ENCODE assay signal across 23 mouse cellular contexts in the genomic region with DNA sequence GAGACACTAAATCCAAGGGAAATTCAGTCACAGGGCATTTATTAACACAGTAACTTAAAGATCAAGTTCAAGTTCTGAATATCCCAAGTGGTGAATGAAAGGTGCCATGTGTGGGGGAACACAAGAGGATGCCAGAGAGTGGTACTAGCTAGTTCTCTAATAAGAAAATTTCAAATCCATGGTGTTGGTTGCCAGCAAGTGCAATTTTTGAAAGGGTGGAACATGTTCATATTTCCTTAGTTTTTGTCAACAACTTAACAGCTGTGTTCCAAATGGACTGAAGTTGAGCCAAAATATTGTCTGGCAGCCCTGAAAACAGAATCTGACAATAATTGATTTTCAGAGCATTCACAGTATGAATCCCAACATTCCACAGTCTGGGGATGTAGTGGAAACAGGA.
DNase-seq lines count a peak whose midpoint lies in the region; ATAC-seq and TF ChIP-seq lines count a peak whose summit lies in the region.
"Had no signal": no experiment of that assay in that cellular context is flagged by ENCODE, and none has a peak within 500 bp of the region (broad histone marks: within the 10 kb centered on the region; RNA-seq: fewer than 3 reads in every experiment).

No protein-coding gene starts in this region.

- TF ChIP-seq CTCF in lung, embryonic 14.5 days (IDR thresholded peaks at IDR 0.05; ENCODE audit: low read depth) = no peak

- no peaks in the 10 kb centered on the region for H3K27me3 ChIP-seq in lung, embryonic 14.5 days (ENCODE audit: insufficient read depth, low read length)
- H3K27me3 ChIP-seq in intestine, embryonic 16.5 days (replicated peaks; ENCODE audit: control insufficient read depth, insufficient read depth, low read length) = no peaks in the 10 kb centered on the region
- no peaks in the 10 kb centered on the region for H3K27me3 ChIP-seq in hindbrain, embryonic 11.5 days (ENCODE audit: control insufficient read depth, insufficient read depth, low read length)
- H3K27me3 ChIP-seq: embryonic facial prominence, embryonic 15.5 days; heart, embryonic 12.5 days; hindbrain, embryonic 12.5 days; limb, embryonic 15.5 days; Patski had no signal

- no peaks in the 10 kb centered on the region for H3K4me1 ChIP-seq in lung, embryonic 14.5 days (ENCODE audit: insufficient read depth)
- H3K4me1 ChIP-seq in intestine, embryonic 16.5 days (ENCODE audit: control insufficient read depth, insufficient read depth, low read length) = no peaks in the 10 kb centered on the region
- no peaks in the 10 kb centered on the region for H3K4me1 ChIP-seq in hindbrain, embryonic 11.5 days (replicated peaks; ENCODE audit: control insufficient read depth, insufficient read depth, low read length)
- H3K4me1 ChIP-seq: embryonic facial prominence, embryonic 15.5 days; heart, embryonic 12.5 days; hindbrain, embryonic 12.5 days; limb, embryonic 15.5 days had no signal

- H3K9ac ChIP-seq in lung, embryonic 14.5 days = no peak overlapping the region
- H3K9ac ChIP-seq in intestine, embryonic 16.5 days (ENCODE audit: low read depth, low read length) = no peak overlapping the region
- H3K9ac ChIP-seq in hindbrain, embryonic 11.5 days (ENCODE audit: low read depth, low read length) = no peak overlapping the region
- H3K9ac ChIP-seq: embryonic facial prominence, embryonic 15.5 days; heart, embryonic 12.5 days; hindbrain, embryonic 12.5 days; limb, embryonic 15.5 days; liver, embryonic 14.5 days had no signal

- DNase-seq in gastrocnemius, adult 18-20 months (ENCODE audit: low spot score) = peak; percentile 12
- DNase-seq in gastrocnemius, adult 8-10 months (ENCODE audit: low spot score in 2 of 2) = no peak
- DNase-seq in lung, embryonic 14.5 days = peak; percentile 37
- no peak for DNase-seq in lung, postnatal 4 days
- DNase-seq in layer of hippocampus, adult 9-10 months (ENCODE audit: low spot score) = peak; percentile 13
- peak; percentile 57 for DNase-seq in lung, postnatal 36 days
- DNase-seq in hindbrain, embryonic 11.5 days (ENCODE audit: low spot score) = no peak
- DNase-seq: adrenal gland, adult 2 months; cerebellum, adult 2 months; cerebellum, postnatal 36 days; embryo, embryonic 11 days; gastrocnemius, postnatal 10 days; kidney, adult 2 months; kidney, postnatal 10 days; midbrain, embryonic 14.5 days had no signal

- H3K9me3 ChIP-seq in lung, embryonic 14.5 days (ENCODE audit: low read depth, low read length) = no peaks in the 10 kb centered on the region
- no peaks in the 10 kb centered on the region for H3K9me3 ChIP-seq in intestine, embryonic 16.5 days (ENCODE audit: control insufficient read depth, low read length)
- no peaks in the 10 kb centered on the region for H3K9me3 ChIP-seq in hindbrain, embryonic 11.5 days (ENCODE audit: control insufficient read depth, low read length)
- H3K9me3 ChIP-seq: embryonic facial prominence, embryonic 15.5 days; heart, embryonic 12.5 days; hindbrain, embryonic 12.5 days; limb, embryonic 15.5 days had no signal

- no peak overlapping the region for H3K4me3 ChIP-seq in lung, embryonic 14.5 days (ENCODE audit: low read depth, low read length)
- H3K4me3 ChIP-seq in intestine, embryonic 16.5 days (ENCODE audit: low read length) = no peak overlapping the region
- H3K4me3 ChIP-seq in hindbrain, embryonic 11.5 days (ENCODE audit: low read depth, low read length) = no peak overlapping the region
- H3K4me3 ChIP-seq: embryonic facial prominence, embryonic 15.5 days; heart, embryonic 12.5 days; hindbrain, embryonic 12.5 days; limb, embryonic 15.5 days had no signal

- no peak overlapping the region for H3K4me2 ChIP-seq in lung, embryonic 14.5 days
- no peak overlapping the region for H3K4me2 ChIP-seq in intestine, embryonic 16.5 days (ENCODE audit: low read depth, low read length)
- H3K4me2 ChIP-seq in hindbrain, embryonic 11.5 days (replicated peaks; ENCODE audit: low read depth, low read length) = no peak overlapping the region
- H3K4me2 ChIP-seq: embryonic facial prominence, embryonic 15.5 days; heart, embryonic 12.5 days; hindbrain, embryonic 12.5 days; limb, embryonic 15.5 days had no signal

- no peaks in the 10 kb centered on the region for H3K36me3 ChIP-seq in lung, embryonic 14.5 days (ENCODE audit: insufficient read depth)
- H3K36me3 ChIP-seq in intestine, embryonic 16.5 days (ENCODE audit: control insufficient read depth, insufficient read depth, low read length) = no peaks in the 10 kb centered on the region
- H3K36me3 ChIP-seq in hindbrain, embryonic 11.5 days (ENCODE audit: control insufficient read depth, insufficient read depth, low read length) = no peaks in the 10 kb centered on the region
- H3K36me3 ChIP-seq: embryonic facial prominence, embryonic 15.5 days; heart, embryonic 12.5 days; hindbrain, embryonic 12.5 days; limb, embryonic 15.5 days had no signal

- no peak overlapping the region for H3K27ac ChIP-seq in lung, embryonic 14.5 days (ENCODE audit: low read depth)
- H3K27ac ChIP-seq in intestine, embryonic 16.5 days (ENCODE audit: low read length) = no peak overlapping the region
- H3K27ac ChIP-seq in hindbrain, embryonic 11.5 days (ENCODE audit: low read depth, low read length) = no peak overlapping the region
- H3K27ac ChIP-seq: embryonic facial prominence, embryonic 15.5 days; hindbrain, embryonic 12.5 days; limb, embryonic 15.5 days; liver, embryonic 14.5 days had no signal

- no peak for ATAC-seq in lung, embryonic 14.5 days (ENCODE audit: insufficient read depth)
- no peak for ATAC-seq in intestine, embryonic 16.5 days
- no peak for ATAC-seq in hindbrain, embryonic 11.5 days (ENCODE audit: low FRiP score)
- ATAC-seq: inflammation-experienced regulatory T-cells, adult 6 months; Patski had no signal

Comparison
In these comparisons a context has a peak if more than half of its experiments do, and no peak if none do; other contexts are left out.
1. DNase-seq: peak in gastrocnemius, adult 18-20 months (single experiment), lung, embryonic 14.5 days (single experiment), layer of hippocampus, adult 9-10 months (single experiment) and lung, postnatal 36 days (single experiment); none in gastrocnemius, adult 8-10 months (0 of 2), lung, postnatal 4 days (0 of 2) and hindbrain, embryonic 11.5 days (single experiment).